Mouse (Mus musculus): ENCODE results near the gene Myl12a.

- TF ChIP-seq CTCF (IDR thresholded peaks at IDR 0.05; ENCODE audit: insufficient read depth, low read length) = no peak
- no peak for TF ChIP-seq POLR2A (IDR thresholded peaks at IDR 0.05; ENCODE audit: borderline replicate concordance, extremely low read depth, low read depth, low read length)
Observed at GRCm38 (mm10) chr17:70995551-70995950, 7.1 kb downstream of the Myl12a start.
